Mouse (Mus musculus): Measurements from ENCODE around the gene Grap. TPM values are rescaled to one million over a fixed set of nuclear protein-coding genes. Genes with fewer than 3 reads are reported as not detected.

Gene Grap
- polyA plus RNA-seq, 1 experiment from 2014 or later: 7.1 TPM

GRCm38 (mm10) chr11:61715130-61715529 is 62.1 kb downstream of the Grap start:
- no peak overlapping the region for H3K27ac ChIP-seq (ENCODE audit: low read depth, low read length)
- DNase-seq (ENCODE audit: low spot score, missing footprints) (no peak), ATAC-seq (ENCODE audit: low FRiP score) (no peak)
- no peak overlapping the region for H3K4me2 ChIP-seq
- H3K9ac ChIP-seq (ENCODE audit: low read length): no peak overlapping the region
- H3K9me3 ChIP-seq (ENCODE audit: control insufficient read depth, low read length): no peaks in the 10 kb centered on the region
- H3K4me3 ChIP-seq (ENCODE audit: low read depth, low read length): no peak overlapping the region
- 70% methylated on average over 6 of the region's 6 CpGs for WGBS
- H3K36me3 ChIP-seq (ENCODE audit: control insufficient read depth, insufficient read depth, low read length): no peaks in the 10 kb centered on the region
- no peaks in the 10 kb centered on the region for H3K27me3 ChIP-seq (ENCODE audit: control insufficient read depth, insufficient read depth, low read length)
- no peaks in the 10 kb centered on the region for H3K4me1 ChIP-seq (ENCODE audit: control insufficient read depth, insufficient read depth, low read length)

GRCm38 (mm10) chr11:61717990-61718389 is 64.9 kb downstream of the Grap start:
- Histone ChIP-seq H3K27me3 (ENCODE audit: control insufficient read depth, insufficient read depth, low read length) (no peaks in the 10 kb centered on the region), H3K4me1 (ENCODE audit: control insufficient read depth, insufficient read depth, low read length) (no peaks in the 10 kb centered on the region), H3K27ac (ENCODE audit: low read depth, low read length) (no peak overlapping the region), H3K36me3 (ENCODE audit: control insufficient read depth, insufficient read depth, low read length) (no peaks in the 10 kb centered on the region), H3K9ac (ENCODE audit: low read length) (no peak overlapping the region), H3K9me3 (ENCODE audit: control insufficient read depth, low read length) (no peaks in the 10 kb centered on the region), H3K4me2 (no peak overlapping the region), H3K4me3 (ENCODE audit: low read depth, low read length) (no peak overlapping the region)
- DNase-seq (ENCODE audit: low spot score, missing footprints) (no peak), ATAC-seq (ENCODE audit: low FRiP score) (no peak)
- whole genome bisulfite sequencing: 68% methylated on average over 5 of the region's 5 CpGs

- Histone ChIP-seq H3K4me1 (ENCODE audit: control insufficient read depth, insufficient read depth, low read length) (no peaks in the 10 kb centered on the region), H3K36me3 (ENCODE audit: control insufficient read depth, insufficient read depth, low read length) (no peaks in the 10 kb centered on the region), H3K4me2 (no peak overlapping the region), H3K27me3 (ENCODE audit: control insufficient read depth, insufficient read depth, low read length) (no peaks in the 10 kb centered on the region), H3K9ac (ENCODE audit: low read length) (no peak overlapping the region), H3K27ac (ENCODE audit: low read depth, low read length) (no peak overlapping the region), H3K9me3 (ENCODE audit: control insufficient read depth, low read length) (no peaks in the 10 kb centered on the region), H3K4me3 (ENCODE audit: low read depth, low read length) (no peak overlapping the region)
- DNase-seq (ENCODE audit: low spot score, missing footprints): no peak
- 58% methylated on average over 3 of the region's 3 CpGs for WGBS
- no peak for ATAC-seq (ENCODE audit: low FRiP score)
Measured at GRCm38 (mm10) chr11:61719387-61719786, 66.3 kb downstream of the Grap start.

- Histone ChIP-seq H3K4me1 (ENCODE audit: control insufficient read depth, insufficient read depth, low read length) (no peaks in the 10 kb centered on the region), H3K4me2 (no peak overlapping the region), H3K9me3 (ENCODE audit: control insufficient read depth, low read length) (no peaks in the 10 kb centered on the region), H3K9ac (ENCODE audit: low read length) (no peak overlapping the region), H3K27ac (ENCODE audit: low read depth, low read length) (no peak overlapping the region), H3K27me3 (ENCODE audit: control insufficient read depth, insufficient read depth, low read length) (no peaks in the 10 kb centered on the region), H3K36me3 (ENCODE audit: control insufficient read depth, insufficient read depth, low read length) (no peaks in the 10 kb centered on the region), H3K4me3 (ENCODE audit: low read depth, low read length) (no peak overlapping the region)
- ATAC-seq (ENCODE audit: low FRiP score) (no peak), DNase-seq (ENCODE audit: low spot score, missing footprints) (no peak)
- WGBS: 76% methylated on average over 8 of the region's 8 CpGs
Measured at GRCm38 (mm10) chr11:61719826-61720225, 66.8 kb downstream of the Grap start.

GRCm38 (mm10) chr11:61720636-61721035 is 67.6 kb downstream of the Grap start, which contains the start of gene Slc5a10:
Slc5a10 (minus strand) TSS chr11:61720826.
- 81% methylated on average over 3 of the region's 3 CpGs for WGBS
- Histone ChIP-seq H3K9me3 (ENCODE audit: control insufficient read depth, low read length) (no peaks in the 10 kb centered on the region), H3K4me2 (no peak within 1 kb of the TSS), H3K27ac (ENCODE audit: low read depth, low read length) (no peak within 1 kb of the TSS), H3K9ac (ENCODE audit: low read length) (no peak within 1 kb of the TSS), H3K36me3 (ENCODE audit: control insufficient read depth, insufficient read depth, low read length) (no peaks in the 10 kb centered on the region), H3K27me3 (ENCODE audit: control insufficient read depth, insufficient read depth, low read length) (no peaks in the 10 kb centered on the region), H3K4me1 (ENCODE audit: control insufficient read depth, insufficient read depth, low read length) (no peaks in the 10 kb centered on the region), H3K4me3 (ENCODE audit: low read depth, low read length) (no peak within 1 kb of the TSS)
- ATAC-seq (ENCODE audit: low FRiP score): no peak
- no peak for DNase-seq (ENCODE audit: low spot score, missing footprints)

GRCm38 (mm10) chr11:61722077-61722476 is 69.0 kb downstream of the Grap start:
- H3K36me3 ChIP-seq (ENCODE audit: control insufficient read depth, insufficient read depth, low read length): no peaks in the 10 kb centered on the region
- no peak overlapping the region for H3K9ac ChIP-seq (ENCODE audit: low read length)
- H3K27me3 ChIP-seq (ENCODE audit: control insufficient read depth, insufficient read depth, low read length): no peaks in the 10 kb centered on the region
- H3K9me3 ChIP-seq (ENCODE audit: control insufficient read depth, low read length): no peaks in the 10 kb centered on the region
- no peak overlapping the region for H3K4me2 ChIP-seq
- no peaks in the 10 kb centered on the region for H3K4me1 ChIP-seq (ENCODE audit: control insufficient read depth, insufficient read depth, low read length)
- DNase-seq (ENCODE audit: low spot score, missing footprints) (no peak), ATAC-seq (ENCODE audit: low FRiP score) (no peak)
- 69% methylated on average over 5 of the region's 5 CpGs for WGBS
- H3K4me3 ChIP-seq (ENCODE audit: low read depth, low read length): no peak overlapping the region
- H3K27ac ChIP-seq (ENCODE audit: low read depth, low read length): no peak overlapping the region

Other genes with a start within 250 kb of the Grap start
- 0.40 and 0.51 TPM in 2 replicates for gene Rnf112, start 199.1 kb upstream of the Grap start, polyA plus RNA-seq (2014; fragmentation: Nextera tagmentation; extraction: Ambion mirVana)
- gene Mfap4, start 167.8 kb upstream of the Grap start, polyA plus RNA-seq (2014; fragmentation: Nextera tagmentation; extraction: Ambion mirVana): 69.8 and 78.9 TPM in 2 replicates
- 51.0 and 58.3 TPM in 2 replicates for gene Mapk7, start 158.9 kb upstream of the Grap start, polyA plus RNA-seq (2014; fragmentation: Nextera tagmentation; extraction: Ambion mirVana)
- gene B9d1, start 148.1 kb upstream of the Grap start, polyA plus RNA-seq (2014; fragmentation: Nextera tagmentation; extraction: Ambion mirVana): 35.1 and 39.6 TPM in 2 replicates
- gene Epn2, start 73.6 kb upstream of the Grap start, polyA plus RNA-seq (2014; fragmentation: Nextera tagmentation; extraction: Ambion mirVana): 28.5 and 29.9 TPM in 2 replicates
- gene Fam83g, start 30.8 kb downstream of the Grap start, polyA plus RNA-seq (2014; fragmentation: Nextera tagmentation; extraction: Ambion mirVana): 0.19 and 0.59 TPM in 2 replicates
- not detected in 2 replicates for gene Slc5a10, start 67.6 kb downstream of the Grap start, polyA plus RNA-seq (2014; fragmentation: Nextera tagmentation; extraction: Ambion mirVana)
- 51.7 and 55.4 TPM in 2 replicates for gene Prpsap2, start 108.8 kb downstream of the Grap start, polyA plus RNA-seq (2014; fragmentation: Nextera tagmentation; extraction: Ambion mirVana)
- 32.0 and 32.8 TPM in 2 replicates for gene Ulk2, start 201.8 kb downstream of the Grap start, polyA plus RNA-seq (2014; fragmentation: Nextera tagmentation; extraction: Ambion mirVana)